Mouse (Mus musculus) lung, postnatal 0 days (tissue): Measurements from ENCODE around the gene Mmachc.
A peak's percentile ranks its signal among the peaks of the same experiment; 100 is the strongest.

ENCODE experiments used
- CTCF ChIP-seq: IDR thresholded peaks from 2 replicates; pipeline ENCODE4 v1.5.1; 2016; ENCODE audit warnings: antibody characterized with exemption, mild to moderate bottlenecking
- EP300 ChIP-seq: IDR thresholded peaks from 2 replicates; pipeline ENCODE4 v1.6.1; 2016; ENCODE audit warnings: antibody characterized with exemption, mild to moderate bottlenecking, control low read depth

DNA sequence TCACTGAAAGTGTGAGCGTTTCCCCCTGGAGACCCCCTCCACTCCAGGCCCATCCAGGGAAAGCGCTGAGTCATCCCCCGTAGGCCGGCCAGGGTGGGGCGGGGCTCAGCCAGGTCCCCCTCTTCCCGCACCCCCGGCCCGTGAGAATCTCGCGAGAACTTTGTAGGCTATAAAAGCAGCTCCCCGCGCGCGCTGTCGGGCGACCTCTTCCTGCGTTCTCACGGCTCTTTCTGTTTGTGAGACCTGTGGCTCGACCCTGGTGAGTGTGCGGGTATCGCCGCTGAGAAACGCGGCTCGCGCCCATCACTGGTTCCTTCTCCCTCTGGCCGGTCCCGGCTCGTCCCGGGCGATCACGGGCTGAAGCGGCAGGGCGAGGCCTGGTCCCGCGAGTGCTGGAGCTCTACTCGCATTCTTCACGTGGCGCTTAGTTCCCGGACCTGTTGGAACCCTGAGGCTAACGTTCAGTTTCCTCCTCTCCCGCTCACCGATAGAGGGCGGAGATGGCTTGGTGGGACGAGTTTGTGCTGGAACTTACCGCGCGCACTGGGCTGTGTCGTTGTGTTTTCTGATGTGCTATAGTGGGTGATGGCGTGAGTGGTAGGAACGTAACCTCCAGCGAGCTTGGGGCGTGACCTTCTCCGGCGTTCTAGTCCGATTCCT is 22.7 kb downstream of the Mmachc start, which contains the start of gene Prdx1:
- TF ChIP-seq CTCF (peak; percentile 90), EP300 (peak; percentile 96)
